Mouse (Mus musculus) lung, adult 2 months (tissue): ENCODE data around the gene Tmprss3. TPM values are rescaled to one million over a fixed set of nuclear protein-coding genes. Genes with fewer than 3 reads are reported as not detected.

Experiments
- DNase-seq: peaks from one replicate; pipeline ENCODE4 v3.0.0; 2022
- H3K4me1 ChIP-seq: fragments of 200-500 bp; 2 replicates; pipeline ENCODE4 v1.6.1; 2011; ENCODE audit warnings: low read length; ENCODE audit not compliant: control insufficient read depth, insufficient read depth
- H3K4me3 ChIP-seq: fragments of 200-500 bp; replicated peaks from 2 replicates; pipeline ENCODE3; 2011; ENCODE audit warnings: low read depth, mild to moderate bottlenecking, control low read depth, low read length; ENCODE audit errors: extremely low read depth
- CTCF ChIP-seq: fragments of 200-500 bp; IDR thresholded peaks from 2 replicates; pipeline ENCODE4 v1.5.1; 2011; ENCODE audit warnings: mild to moderate bottlenecking, low read length, control low read depth; ENCODE audit not compliant: insufficient read depth
- POLR2A ChIP-seq: fragments of 200-500 bp; IDR thresholded peaks from 2 replicates; pipeline ENCODE4 v1.6.1; 2011; ENCODE audit warnings: low read depth, mild to moderate bottlenecking, control low read depth, low read length, borderline replicate concordance; ENCODE audit errors: extremely low read depth
- WGBS: fragments of 180-500 bp; shearing (Covaris S2); methylation state at CpG from one replicate; pipeline ENCODE4 v1.1.7; 2018; 5-methylcytosine and 5-hydroxymethylcytosine counted together
- polyA plus RNA-seq: library from polyadenylated mRNA; depleted of rRNA; stranded (reverse); fragments of >200 nt; gene quantifications from 2 replicates; pipeline ENCODE4 v1.2.3, GENCODE M21; 2012

The Tmprss3 gene
- polyA plus RNA-seq, 1 experiment, result 0.11 TPM

GRCm38 (mm10) chr17:31207771-31208334 is 9.1 kb upstream of the Tmprss3 start, which contains the start of gene Ubash3a:
Gene Ubash3a, plus strand, starts transcription at chr17:31207873.
- Histone ChIP-seq H3K4me1 (no peaks in the 10 kb centered on the region), H3K4me3 (peak within 1 kb of the TSS; percentile 36)
- 36% methylated on average over 12 of the region's 12 CpGs for whole genome bisulfite sequencing
- no peak for TF ChIP-seq CTCF
- TF ChIP-seq POLR2A, result no peak
- no peak for DNase-seq

- WGBS, result 72% methylated on average over 7 of the region's 7 CpGs
- Histone ChIP-seq H3K4me3 (no peak overlapping the region), H3K4me1 (no peaks in the 10 kb centered on the region)
- DNase-seq, result no peak
- TF ChIP-seq POLR2A, result no peak
- TF ChIP-seq CTCF, result no peak
These were observed 2.5 kb downstream of the Tmprss3 start for GRCm38 (mm10) chr17:31196283-31196682.

- DNase-seq, result no peak
- TF ChIP-seq POLR2A (no peak), CTCF (no peak)
- WGBS, result 82% methylated on average over 6 of the region's 6 CpGs
- no peak overlapping the region for H3K4me3 ChIP-seq
- no peaks in the 10 kb centered on the region for H3K4me1 ChIP-seq
These were observed 3.6 kb downstream of the Tmprss3 start for GRCm38 (mm10) chr17:31195207-31195606.

- no peak for DNase-seq
- no peaks in the 10 kb centered on the region for H3K4me1 ChIP-seq
- H3K4me3 ChIP-seq, result no peak overlapping the region
- no peak for TF ChIP-seq POLR2A
- no peak for TF ChIP-seq CTCF
- 71% methylated on average over 9 of the region's 9 CpGs for WGBS
These were observed 5.4 kb downstream of the Tmprss3 start for GRCm38 (mm10) chr17:31193360-31193759.

GRCm38 (mm10) chr17:31192663-31193062 is 6.1 kb downstream of the Tmprss3 start:
- 20% methylated on average over 2 of the region's 2 CpGs for WGBS
- no peak for DNase-seq
- TF ChIP-seq CTCF (no peak), POLR2A (no peak)
- no peak overlapping the region for H3K4me3 ChIP-seq
- H3K4me1 ChIP-seq, result no peaks in the 10 kb centered on the region

- no peaks in the 10 kb centered on the region for H3K4me1 ChIP-seq
- no peak for TF ChIP-seq POLR2A
- no peak overlapping the region for H3K4me3 ChIP-seq
- DNase-seq, result no peak
- 75% methylated on average over 8 of the region's 8 CpGs for WGBS
These were observed 7.0 kb downstream of the Tmprss3 start for GRCm38 (mm10) chr17:31191825-31192224.

GRCm38 (mm10) chr17:31187370-31187769 is 11.4 kb downstream of the Tmprss3 start:
- WGBS, result 15% methylated on average over 4 of the region's 4 CpGs
- no peak for TF ChIP-seq POLR2A
- TF ChIP-seq CTCF, result peak; percentile 84
- DNase-seq, result peak; percentile 56
- no peak overlapping the region for H3K4me3 ChIP-seq
- no peaks in the 10 kb centered on the region for H3K4me1 ChIP-seq

- peak; percentile 26 for DNase-seq
- TF ChIP-seq CTCF (no peak), POLR2A (no peak)
- WGBS, result 62% methylated on average over 12 of the region's 12 CpGs
- no peaks in the 10 kb centered on the region for H3K4me1 ChIP-seq
- no peak overlapping the region for H3K4me3 ChIP-seq
These were observed 14.3 kb downstream of the Tmprss3 start for GRCm38 (mm10) chr17:31184269-31184990.

GRCm38 (mm10) chr17:31183180-31183974 is 15.4 kb downstream of the Tmprss3 start:
- no peak overlapping the region for H3K4me3 ChIP-seq
- 47% methylated on average over 12 of the region's 12 CpGs for WGBS
- no peak for DNase-seq
- no peaks in the 10 kb centered on the region for H3K4me1 ChIP-seq
- no peak for TF ChIP-seq POLR2A
- no peak for TF ChIP-seq CTCF
